ENCODE assay signal across 27 mouse cellular contexts in genomic region chr11:31562954-31563353, GRCm38 (mm10).
"Had no signal": no experiment of that assay in that cellular context is flagged by ENCODE, and none has a peak within 500 bp of the region (broad histone marks: within the 10 kb centered on the region; RNA-seq: fewer than 3 reads in every experiment).

No protein-coding gene starts in this region.

- DNase-seq: cerebellum, adult 18-20 months; cerebellum, adult 2 months; cerebellum, adult 8-10 months; cerebellum, adult 9-10 months; cerebellum, adult 9-11 months; cerebellum, postnatal 10 days; cerebellum, postnatal 14 days; cerebellum, postnatal 25 days; cerebellum, postnatal 36 days; embryo, embryonic 11 days; forebrain, postnatal 0 days; gastrocnemius, adult 2 months; gastrocnemius, postnatal 10 days; gastrocnemius, postnatal 14 days; gastrocnemius, postnatal 25 days; gastrocnemius, postnatal 36 days; heart, adult 18-20 months; heart, adult 2 months had no signal

- H3K9ac ChIP-seq: embryonic facial prominence, embryonic 13.5 days; embryonic facial prominence, embryonic 15.5 days; forebrain, embryonic 12.5 days; forebrain, embryonic 13.5 days; forebrain, embryonic 15.5 days; forebrain, postnatal 0 days had no signal

- ATAC-seq: forebrain, embryonic 13.5 days; forebrain, embryonic 14.5 days; forebrain, embryonic 15.5 days; forebrain, embryonic 16.5 days had no signal

- H3K36me3 ChIP-seq: embryonic facial prominence, embryonic 13.5 days; embryonic facial prominence, embryonic 15.5 days; forebrain, embryonic 10.5 days; forebrain, embryonic 12.5 days; forebrain, embryonic 15.5 days had no signal

- H3K4me2 ChIP-seq: embryonic facial prominence, embryonic 13.5 days; embryonic facial prominence, embryonic 15.5 days; forebrain, embryonic 12.5 days; forebrain, embryonic 13.5 days; forebrain, embryonic 15.5 days had no signal

- H3K27me3 ChIP-seq: embryonic facial prominence, embryonic 13.5 days; embryonic facial prominence, embryonic 15.5 days; forebrain, embryonic 12.5 days; forebrain, embryonic 13.5 days; forebrain, embryonic 15.5 days had no signal

- H3K4me3 ChIP-seq: embryonic facial prominence, embryonic 13.5 days; embryonic facial prominence, embryonic 15.5 days; erythroblast, embryonic 14.5 days; forebrain, embryonic 10.5 days; forebrain, embryonic 12.5 days; forebrain, embryonic 13.5 days; forebrain, embryonic 15.5 days; gastrocnemius, adult 2 months; heart, adult 2 months had no signal

- H3K27ac ChIP-seq: embryonic facial prominence, embryonic 13.5 days; embryonic facial prominence, embryonic 15.5 days; forebrain, embryonic 10.5 days; forebrain, embryonic 12.5 days; forebrain, embryonic 13.5 days; forebrain, embryonic 15.5 days had no signal

- H3K4me1 ChIP-seq: forebrain, embryonic 10.5 days; forebrain, embryonic 12.5 days; forebrain, embryonic 13.5 days; forebrain, embryonic 15.5 days had no signal

- H3K9me3 ChIP-seq: embryonic facial prominence, embryonic 15.5 days; forebrain, embryonic 10.5 days; forebrain, embryonic 12.5 days; forebrain, embryonic 13.5 days; forebrain, embryonic 15.5 days had no signal
